Mouse (Mus musculus) mesoderm, embryonic 11.5 days (tissue): ENCODE results near the gene Mfsd5.

ENCODE experiments used
- DNase-seq: peaks from one replicate; pipeline ENCODE4 v3.0.0-alpha.2; 2012; ENCODE audit warnings: low read depth, low spot score

Gene Mfsd5

DNA sequence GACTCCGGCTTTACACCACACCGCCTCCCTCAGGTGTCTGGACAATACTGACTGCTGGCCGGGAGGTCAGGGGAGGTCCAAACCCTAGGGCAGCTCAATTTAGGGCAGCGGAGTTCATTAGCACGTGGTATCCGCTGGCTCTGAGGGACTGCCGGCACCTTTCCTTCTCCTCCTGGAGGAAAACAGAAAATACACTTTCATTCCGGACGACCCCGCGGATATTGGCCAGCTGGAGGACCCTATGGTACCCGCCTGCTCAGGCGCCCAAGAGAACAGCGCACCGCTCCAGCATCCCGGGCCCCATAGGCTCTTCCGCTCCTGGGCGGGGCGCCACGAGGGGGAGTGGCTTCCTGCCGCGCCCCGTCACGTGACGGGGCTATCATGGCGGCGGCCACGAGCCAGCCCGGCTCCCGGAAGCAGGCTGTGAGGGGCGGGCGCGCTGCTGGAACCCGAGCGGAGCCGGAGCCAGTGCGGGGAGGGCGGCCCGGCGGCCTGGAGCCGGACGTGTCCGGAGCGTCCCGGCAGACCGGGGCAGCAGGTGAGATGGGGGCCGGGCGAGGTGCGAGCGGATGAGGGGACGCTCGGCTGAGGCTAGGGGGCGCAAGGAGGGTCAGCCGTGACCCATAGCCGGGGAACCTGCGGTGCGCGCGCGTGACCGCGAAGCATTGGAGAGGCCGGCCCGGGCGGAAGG, at the start of gene Mfsd5:
Gene Mfsd5, plus strand, starts transcription at position 363 of the 691 bp plus-strand sequence.
- peak; percentile 94 for DNase-seq

DNA sequence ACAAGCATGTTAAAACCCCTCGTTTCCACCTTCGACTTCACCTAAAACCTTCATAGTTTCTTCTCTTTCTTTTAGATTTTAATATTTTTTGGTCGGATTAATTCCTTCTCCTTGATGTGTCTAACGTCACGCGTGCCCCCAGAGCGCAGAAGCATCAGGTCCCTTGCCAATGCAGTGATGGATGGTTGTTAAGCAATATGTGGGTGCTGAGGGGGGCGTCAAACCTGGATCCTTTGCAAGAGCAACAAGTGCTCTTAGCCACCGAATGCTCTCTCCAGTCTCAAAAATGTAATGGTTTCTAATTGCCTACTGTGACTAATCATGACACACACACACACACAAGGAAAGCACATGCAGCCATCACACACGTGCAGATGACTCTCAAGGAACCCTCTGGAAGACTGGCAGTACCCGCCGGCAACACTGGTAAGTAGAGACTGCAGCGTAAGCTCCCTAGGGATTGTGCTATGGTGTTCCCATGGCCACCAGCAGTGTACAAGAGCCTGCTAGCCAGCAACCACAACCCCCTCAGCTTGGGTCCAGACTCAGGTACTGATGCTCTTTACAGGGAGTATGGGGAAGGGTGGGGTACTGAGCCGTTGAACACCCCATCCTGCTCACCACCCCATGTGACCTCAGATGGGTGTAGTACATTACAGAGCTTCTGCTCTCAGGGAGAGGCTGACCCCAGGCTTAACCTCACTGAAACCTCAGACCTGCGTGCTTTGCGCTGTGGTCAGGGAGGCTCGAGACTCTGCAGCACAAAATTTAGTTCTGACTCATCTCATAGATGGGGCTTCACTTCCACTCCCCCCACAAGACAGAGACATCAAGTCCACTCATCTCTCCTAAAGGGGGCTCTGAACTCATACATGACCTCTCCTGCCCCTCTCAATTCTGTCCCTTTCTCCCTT, 48.6 kb upstream of the Mfsd5 start:
- DNase-seq, result no peak

DNA sequence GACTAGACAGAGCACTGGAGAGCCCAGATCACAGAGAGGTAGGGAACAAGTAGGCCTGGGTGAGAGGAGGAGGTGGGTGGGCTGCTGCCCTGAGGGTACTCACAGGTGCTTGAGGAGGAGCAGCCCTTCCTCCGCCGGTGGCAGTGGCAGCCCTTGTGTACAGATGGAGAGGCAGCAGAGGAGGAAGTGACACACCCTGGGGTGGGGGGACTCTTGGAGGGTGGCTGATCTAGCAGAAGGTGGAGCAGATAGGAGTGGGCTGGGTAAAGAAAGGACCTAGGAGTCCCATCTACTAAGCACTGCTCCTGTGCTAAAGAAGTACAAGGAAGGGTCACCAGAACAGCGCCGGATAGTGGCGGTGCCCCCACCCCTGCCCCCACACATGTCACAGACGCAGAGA, 47.5 kb upstream of the Mfsd5 start, which contains the start of gene Itgb7:
Gene Itgb7, minus strand, starts transcription at position 197 of the 400 bp plus-strand sequence.
- no peak for DNase-seq

DNA sequence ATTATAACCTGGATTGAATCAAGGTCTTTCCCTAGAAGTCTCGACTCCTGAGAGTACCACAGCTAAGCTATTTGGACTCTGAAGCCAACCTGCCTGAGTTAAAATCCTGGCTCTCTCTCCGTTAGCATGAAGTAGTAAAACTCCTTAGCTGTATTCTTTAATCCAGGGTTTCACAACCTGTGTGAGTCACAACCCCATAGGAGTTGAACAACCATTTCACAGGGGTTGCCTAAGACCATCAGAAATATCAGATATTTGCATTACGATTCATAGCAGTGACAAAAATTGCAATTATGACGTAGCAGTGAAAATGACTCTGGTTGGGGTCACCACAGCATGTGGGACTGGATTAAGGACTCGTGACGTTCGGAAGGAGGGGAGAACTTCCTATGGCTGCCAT, 46.5 kb upstream of the Mfsd5 start:
- DNase-seq, result no peak

DNA sequence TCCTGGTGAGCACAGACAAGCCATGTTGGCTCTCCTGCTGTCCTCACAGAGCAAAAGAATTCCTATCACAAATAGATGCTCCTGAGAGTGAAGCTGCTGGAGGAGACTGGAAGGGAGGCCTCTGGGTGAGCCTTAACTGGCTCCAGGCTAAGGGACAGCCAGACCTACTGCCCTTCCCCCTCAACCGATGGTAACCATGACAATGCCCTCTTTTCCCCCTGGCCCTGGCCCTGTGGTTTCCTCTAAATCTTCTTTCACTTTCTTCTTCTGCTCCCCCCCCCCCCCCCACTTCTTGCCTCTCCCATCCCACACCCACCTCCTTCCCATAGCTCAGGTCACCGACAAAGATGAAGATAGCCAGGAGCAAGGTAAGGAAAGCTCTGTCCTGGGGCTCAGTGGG, 45.4 kb upstream of the Mfsd5 start:
- DNase-seq, result no peak

DNA sequence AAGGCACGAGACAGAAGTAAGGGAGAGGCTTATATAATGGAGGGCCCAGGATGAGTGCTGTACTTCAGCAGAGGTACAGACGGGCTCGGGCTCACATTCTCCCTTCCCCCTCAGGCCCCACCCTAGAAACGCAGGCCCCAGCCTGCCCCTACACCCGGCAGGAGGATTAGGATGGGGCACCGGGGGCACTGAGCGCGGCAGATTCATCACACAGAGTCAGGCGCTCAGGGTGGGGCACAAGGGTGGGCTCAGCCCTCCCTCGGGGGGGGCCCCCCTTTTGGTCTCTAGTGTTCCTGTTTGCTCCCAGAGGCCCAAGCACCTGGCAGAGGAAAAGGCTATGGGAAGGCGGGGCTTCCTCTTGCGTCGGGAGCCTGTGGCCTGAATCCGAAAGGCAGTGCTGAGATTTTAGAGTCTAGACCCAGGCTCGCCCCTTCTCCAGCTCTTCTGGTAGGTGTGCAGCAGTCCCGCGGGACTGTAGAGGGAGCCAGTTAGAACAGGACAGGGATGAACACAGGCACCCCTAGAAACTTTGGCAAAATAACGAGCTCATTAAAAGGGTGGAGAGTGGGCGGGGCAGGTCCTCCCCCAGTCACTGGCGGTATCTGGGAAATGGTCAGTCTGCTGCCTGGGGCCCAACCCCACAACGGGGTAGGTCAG, 43.8 kb upstream of the Mfsd5 start:
- DNase-seq, result no peak

DNA sequence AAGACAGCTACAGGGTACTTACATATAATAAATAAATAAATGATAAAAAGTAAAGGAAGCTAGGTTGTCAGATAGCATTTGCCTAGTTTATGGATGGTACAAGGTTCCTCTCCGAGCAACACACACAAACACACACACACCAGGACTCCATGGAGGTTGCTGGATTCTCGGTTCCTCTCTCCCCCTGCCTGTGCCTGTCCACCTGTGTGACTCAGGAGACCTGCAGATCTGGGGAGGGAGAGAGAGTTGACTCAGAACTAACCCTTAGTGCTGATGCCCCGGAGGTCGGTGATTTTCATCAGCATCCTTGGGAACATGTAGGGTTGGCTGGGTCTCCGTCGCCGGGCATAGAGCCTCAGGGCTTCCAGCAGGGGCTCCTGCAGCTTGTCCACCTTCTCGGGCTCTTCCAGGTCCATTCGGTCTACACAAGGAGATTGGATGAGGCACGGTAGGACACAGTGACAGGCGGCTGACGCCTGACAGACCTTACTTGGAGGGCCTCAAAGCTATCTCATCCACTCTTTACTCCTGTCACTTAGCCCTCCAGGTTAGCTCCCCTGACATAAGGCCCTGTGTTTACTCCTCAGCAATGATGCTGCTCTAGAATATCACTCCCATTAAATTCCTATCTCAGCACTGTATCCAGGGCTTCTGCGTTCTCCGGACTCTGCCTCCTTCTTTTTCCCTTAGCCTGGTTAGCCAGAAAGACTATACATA, 40.6 kb upstream of the Mfsd5 start:
- no peak for DNase-seq

DNA sequence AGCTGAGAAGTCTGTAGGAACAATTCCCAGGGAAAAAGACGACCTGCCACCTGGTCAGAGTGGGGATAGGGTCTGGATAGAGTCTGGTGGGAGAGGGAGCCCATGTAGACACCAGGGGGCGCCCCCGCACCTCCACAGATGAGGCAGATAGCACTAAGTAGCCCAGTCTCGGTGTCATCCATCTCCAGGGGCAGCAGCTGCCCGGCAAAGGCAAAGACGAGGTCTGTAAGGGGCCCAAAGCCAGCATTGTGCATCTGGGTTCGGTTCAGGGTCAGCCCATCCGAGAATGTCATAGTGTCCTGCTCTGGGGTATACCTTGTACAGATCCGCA, 40.0 kb upstream of the Mfsd5 start:
- DNase-seq, result peak; percentile 85

DNA sequence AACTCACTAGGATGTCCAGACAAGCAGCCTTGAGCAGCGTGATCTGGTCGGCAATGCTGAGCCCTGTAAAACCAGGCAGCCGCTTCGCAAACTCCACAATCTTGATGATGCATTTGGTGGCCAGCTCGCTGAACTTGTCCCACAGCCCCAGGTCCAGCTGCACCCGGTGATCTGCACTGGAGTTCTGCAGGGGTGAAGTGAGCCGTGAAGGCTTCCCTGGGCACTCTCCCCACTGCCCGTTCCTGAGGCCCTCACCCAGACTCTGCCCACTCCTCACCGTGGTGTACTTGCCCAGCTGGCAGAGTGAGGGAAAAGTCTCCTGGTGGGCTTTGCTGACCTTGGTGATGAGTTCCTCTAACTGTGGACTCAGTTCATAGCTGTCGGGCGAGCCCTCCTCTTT, 39.4 kb upstream of the Mfsd5 start:
- DNase-seq, result no peak

DNA sequence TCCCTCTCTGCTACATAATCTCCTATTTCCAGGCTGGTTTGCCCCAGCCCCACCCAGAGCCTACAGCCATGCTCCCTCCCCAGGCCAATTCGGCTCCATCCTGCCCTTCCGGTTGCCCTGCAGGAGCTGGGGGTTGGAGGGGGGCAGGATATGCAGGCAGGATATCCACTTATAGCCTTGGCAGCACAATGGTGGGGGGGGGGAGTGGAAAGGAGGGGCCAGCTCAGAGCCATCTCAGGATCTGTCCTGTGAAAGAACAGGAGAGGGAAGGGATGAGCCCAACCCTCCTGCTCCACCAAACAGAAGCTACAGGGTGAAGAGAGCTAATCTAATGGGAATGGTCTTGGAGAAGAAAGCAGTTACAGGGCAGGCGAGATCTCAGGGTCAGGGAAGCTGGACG, 38.6 kb upstream of the Mfsd5 start:
- no peak for DNase-seq

DNA sequence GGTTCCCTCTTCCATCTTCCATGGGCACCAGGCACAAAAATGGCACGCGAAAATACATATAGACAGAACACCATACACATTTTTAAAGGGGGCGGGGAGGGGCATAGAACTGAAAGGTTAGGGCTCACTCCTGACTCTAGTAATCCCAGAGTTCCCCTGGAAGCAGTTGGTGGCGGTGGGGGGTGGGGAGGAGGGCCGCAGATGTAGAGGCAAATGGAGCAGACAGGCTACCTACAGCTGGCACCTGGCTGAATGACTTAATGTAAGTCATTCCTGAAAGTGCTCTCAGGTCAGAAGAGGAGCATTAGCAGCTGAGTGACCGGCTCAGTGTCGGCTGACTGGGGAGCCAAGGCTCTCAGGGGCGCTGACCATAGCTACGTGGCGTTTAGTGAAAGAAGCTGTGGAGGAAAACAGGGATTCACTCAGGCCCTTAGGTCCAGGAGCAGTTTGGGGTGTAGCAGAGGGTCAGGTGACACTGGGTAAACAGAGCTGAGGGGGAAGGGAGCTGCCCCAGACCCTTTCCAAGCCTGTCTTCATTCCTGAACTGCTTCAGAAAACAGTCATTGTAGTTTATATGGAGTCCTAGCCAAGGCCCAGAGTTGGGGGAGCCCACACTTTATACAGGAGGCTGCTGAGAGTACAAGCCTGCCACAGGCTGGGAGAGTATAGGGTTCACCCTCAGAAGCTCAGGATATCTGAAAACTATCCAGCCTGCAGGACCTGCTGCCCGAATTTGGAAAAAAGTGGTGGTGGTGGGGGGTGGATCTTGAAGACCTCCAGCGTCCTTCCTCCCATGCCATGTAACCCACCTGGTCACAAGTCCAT, 36.6 kb upstream of the Mfsd5 start:
- no peak for DNase-seq

DNA sequence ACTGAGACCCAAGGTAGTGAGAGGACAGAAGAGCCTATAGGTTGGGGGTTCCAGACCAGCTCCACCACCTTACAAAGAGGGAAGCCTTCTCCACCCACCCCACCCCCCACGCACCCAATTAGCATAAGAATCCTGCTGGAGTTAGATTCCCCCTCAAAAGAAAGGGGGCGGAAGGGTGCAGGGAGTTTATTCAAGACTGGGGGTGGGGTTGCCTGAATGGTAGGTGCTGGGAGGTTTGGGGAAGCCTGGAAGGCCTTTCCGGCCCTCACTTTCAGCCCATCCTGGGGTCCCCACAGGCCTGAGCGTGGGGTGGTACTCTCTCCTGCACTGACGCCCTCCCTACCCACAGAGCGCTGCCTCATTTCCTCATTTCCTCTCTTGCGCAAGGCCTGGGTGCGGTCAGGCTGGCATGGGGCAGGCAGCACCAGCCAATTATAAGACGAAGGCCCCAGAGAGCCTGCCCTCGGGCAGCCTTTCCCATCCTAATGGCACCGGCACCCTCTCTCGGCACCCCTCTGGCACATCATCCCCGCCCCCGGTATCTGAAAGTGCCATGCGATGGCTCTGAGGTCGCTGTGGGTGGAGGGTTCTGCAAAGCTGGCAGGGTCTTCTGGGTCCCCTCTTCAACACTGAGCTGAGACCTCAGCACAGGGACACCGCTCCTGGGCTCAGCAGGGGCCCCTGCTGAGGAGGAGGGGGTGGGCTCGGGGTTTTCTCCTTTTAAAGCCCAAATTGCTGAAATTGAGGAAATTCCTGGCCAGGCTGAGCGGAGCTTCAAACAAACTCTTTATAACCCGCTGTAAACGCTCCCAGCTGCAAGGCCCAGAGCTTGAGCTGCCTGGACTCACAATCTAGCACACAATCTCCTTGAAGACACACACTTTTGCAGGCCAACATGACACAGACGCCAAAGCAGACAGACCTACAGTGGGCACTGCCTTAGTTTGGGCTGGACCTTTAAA, 35.7 kb upstream of the Mfsd5 start:
- no peak for DNase-seq

DNA sequence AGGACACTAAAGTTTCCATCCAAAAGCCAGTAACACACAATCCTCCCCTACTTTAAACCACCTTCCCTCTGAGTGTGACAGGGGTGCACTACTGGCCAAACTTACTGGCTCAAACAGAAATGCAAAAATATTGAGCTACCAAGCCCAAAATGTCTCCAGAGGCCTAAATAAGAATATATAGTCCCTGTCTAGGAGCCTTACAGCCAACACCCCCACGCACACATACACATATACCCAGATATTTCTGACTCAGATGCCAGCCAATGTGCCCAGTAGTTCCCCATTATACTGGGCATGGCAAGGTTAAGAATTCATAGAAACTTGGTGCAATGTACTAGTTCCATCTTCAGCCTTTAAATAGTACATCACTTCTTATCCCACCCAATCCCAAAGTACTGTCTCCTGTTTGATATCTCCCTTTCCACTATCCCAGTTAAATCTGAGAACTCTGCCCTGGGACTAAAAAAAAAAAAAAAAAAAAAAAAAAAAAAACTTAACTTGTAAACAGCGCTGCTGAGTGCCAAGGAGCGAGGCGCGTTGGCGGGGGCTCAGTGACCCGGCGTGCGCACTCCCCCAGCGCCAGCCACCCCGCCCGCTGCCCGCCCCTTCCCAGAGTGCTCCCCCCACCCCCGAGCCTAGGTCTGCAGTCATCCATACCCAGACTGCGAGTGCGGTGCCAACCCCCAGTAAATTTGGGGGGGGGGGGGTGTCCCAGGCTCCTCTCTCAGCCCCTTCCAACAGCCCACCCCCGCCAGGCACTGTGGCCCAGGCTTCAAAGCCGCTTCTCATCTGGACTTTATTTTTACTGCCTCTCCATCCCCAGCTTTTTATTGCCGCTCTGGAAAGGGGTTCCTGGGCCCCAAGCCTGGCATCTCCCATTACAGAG, 34.7 kb upstream of the Mfsd5 start:
- no peak for DNase-seq

DNA sequence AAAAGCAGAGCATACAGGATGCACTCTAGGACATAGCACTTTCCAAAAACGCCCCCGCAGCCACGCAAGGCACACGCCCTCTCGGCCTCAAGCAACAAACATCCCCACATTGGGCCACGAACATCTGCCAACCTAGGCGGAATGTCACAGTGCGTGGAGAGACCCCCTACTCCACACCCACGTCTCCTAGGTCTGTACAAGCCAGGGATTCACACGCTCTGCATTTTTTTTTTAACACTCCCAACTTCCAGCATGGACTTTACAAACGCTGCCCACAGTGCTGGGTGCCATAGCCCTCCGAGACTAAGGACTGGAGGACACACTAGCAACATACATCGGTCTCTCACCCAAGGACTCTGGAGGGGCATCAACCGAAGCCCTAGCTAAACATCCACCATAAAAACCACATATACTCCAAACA, 33.8 kb upstream of the Mfsd5 start:
- no peak for DNase-seq

DNA sequence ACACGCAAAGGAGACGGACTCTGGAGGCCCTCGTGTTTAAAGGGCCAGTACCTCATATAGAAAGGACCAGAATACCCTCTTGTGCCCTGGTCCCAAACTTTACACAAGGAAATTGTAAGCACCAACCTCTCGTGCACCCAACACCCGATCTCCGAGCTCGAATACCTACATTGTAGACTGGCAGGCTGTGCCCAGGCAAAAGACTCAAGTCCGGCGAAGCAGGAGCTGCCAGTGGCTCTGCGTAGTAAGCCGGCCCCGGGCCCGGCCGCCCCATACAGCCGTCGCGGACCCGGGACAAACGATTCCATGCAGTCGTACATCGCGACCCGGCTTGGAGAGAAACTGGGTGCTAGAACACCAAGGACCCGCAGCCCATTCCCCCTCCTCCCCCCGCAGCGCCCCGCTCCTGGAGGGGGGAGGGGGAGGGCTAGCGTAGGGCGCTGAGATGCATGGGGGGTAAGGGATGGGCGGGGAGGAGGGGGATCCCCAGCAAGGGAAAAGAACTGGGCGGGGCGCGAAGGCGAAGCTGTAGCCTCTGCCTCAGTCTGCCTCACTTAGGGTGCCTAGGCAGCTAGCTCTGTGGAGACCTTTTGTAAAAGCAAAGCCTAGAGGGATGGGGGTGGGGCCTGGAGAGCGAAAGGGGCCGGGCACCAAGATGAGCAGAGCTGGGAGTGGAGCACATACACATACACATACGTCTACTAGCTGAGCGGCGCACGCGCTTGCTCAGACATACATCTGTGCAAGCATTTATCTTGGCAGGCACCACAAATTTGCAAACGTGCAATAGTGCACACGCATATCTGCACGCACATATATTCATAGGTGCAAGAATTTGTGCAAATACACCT, 33.1 kb upstream of the Mfsd5 start:
- DNase-seq, result peak; percentile 78

DNA sequence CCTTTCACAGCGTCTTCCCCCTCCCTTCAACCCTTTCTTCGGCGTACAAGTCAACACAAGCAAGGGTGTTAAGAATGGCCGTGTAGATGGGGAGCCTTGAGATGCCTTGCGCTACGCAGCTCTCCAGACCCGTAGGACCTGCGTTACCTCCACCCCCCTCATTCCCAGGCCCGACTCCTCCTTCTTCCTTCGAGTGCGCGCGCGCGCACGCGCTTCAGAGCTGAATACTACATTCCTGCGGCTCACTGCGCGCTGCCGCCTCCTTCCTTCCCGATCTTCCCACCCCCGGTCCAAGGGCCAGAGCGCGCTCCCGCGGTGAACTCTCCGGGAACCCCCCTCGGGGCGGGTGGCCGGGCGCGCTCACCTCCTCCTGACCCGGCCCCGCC, 32.4 kb upstream of the Mfsd5 start:
- DNase-seq, result peak; percentile 96

DNA sequence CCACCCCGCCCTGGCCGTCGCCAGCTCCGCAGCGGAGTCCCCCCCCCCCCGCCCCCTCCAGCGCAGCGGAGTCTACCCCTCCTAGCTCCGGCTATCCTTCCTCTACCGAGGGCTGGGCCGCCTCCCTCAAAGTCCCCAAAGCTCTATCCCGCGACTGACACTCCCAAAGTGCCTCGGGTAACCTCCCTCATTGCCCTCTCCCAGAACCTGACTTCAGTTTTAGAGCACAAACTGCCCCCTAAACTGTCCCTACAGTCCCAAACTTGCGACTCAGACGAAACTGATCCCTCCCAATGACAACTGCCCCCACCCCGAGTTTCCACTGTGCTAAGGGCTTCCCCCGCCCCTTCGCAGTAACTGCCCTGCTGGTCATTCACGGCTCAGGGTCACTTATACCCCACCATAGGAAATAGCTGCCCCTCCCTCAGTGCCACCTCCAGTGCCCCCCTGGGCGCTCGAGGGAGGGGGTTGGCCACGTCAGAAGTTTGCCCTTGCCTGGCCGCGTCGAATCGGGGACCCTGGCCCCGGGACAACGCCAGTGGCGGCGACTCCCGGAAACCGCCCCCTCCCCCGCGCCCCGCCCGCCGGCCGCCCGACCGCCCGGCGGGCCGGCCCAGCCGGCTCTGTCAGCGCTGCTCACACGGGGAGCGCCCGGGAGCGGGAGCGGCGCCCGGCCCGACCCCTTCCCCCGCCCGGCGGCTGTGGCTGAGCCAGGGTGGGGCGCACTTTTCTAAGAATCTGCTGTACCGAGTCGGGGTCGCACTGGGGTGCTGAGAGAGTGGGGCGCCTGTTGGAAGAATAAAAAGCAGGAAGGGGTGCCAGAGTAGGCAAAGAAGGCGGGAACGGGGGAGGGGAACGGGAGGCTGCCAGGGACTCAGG, 31.8 kb upstream of the Mfsd5 start:
- no peak for DNase-seq
